In the genomic region with DNA sequence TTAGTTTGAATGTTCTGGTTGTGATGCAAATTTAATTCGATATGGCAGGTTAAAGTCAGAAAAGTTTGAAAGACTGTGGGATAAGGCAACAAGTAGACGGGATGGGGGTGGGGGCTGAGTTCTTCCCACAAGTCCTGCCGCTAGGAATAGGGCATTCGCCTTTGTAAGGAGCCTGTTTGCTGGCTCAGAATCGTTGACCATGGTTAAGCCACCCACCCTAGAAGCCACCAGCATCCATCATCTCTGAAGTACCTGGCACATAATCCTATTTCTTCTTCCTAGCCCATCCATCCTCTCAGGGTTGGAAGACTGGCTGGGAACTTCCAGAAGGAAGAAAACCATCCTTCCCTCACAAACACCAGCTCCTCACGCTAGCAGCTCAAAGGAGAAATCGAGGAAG, we compare ENCODE assay signal across 9 mouse cellular contexts. TPM values are rescaled to one million over a fixed set of nuclear protein-coding genes. Genes with fewer than 3 reads are reported as not detected.
DNase-seq lines count a peak whose midpoint lies in the region; ATAC-seq lines count a peak whose summit lies in the region.
"Had no signal": no experiment of that assay in that cellular context is flagged by ENCODE, and none has a peak within 500 bp of the region (broad histone marks: within the 10 kb centered on the region; RNA-seq: fewer than 3 reads in every experiment).

No protein-coding gene starts in this region.

- peaks cover 22% of the 10 kb centered on the region for H3K4me1 ChIP-seq in kidney, embryonic 15.5 days
- H3K4me1 ChIP-seq in embryonic facial prominence, embryonic 10.5 days, result peaks cover 18% of the 10 kb centered on the region
- H3K4me1 ChIP-seq in hindbrain, embryonic 14.5 days (replicated peaks; ENCODE audit: control insufficient read depth, insufficient read depth, low read length), result peaks cover 21% of the 10 kb centered on the region
- peaks cover 28% of the 10 kb centered on the region for H3K4me1 ChIP-seq in midbrain, embryonic 15.5 days

- no peak for DNase-seq in kidney, postnatal 14 days
- no peak for DNase-seq in embryonic facial prominence, embryonic 10.5 days (ENCODE audit: low spot score)
- DNase-seq in hindbrain, embryonic 14.5 days (ENCODE audit: low spot score), result no peak
- no peak for DNase-seq in adrenal gland, postnatal 4 days (ENCODE audit: low spot score in 2 of 2)
- no peak for DNase-seq in left cerebral cortex, postnatal 36 days (ENCODE audit: low spot score in 2 of 2)

- intact Hi-C loops in left cerebral cortex, postnatal 36 days (cut with DNase I), result no loop called here

- H3K36me3 ChIP-seq in kidney, embryonic 15.5 days, result no peaks in the 10 kb centered on the region
- no peaks in the 10 kb centered on the region for H3K36me3 ChIP-seq in embryonic facial prominence, embryonic 10.5 days (replicated peaks)
- no peaks in the 10 kb centered on the region for H3K36me3 ChIP-seq in hindbrain, embryonic 14.5 days (replicated peaks; ENCODE audit: control insufficient read depth, insufficient read depth)
- no peaks in the 10 kb centered on the region for H3K36me3 ChIP-seq in midbrain, embryonic 15.5 days (replicated peaks)

- no peak overlapping the region; the same call in 1 of the 2 replicates for H3K27ac ChIP-seq in kidney, embryonic 15.5 days
- H3K27ac ChIP-seq in embryonic facial prominence, embryonic 10.5 days (replicated peaks), result peak overlapping the region; percentile 94
- peak overlapping the region; percentile 82 for H3K27ac ChIP-seq in hindbrain, embryonic 14.5 days
- peak overlapping the region; percentile 89 for H3K27ac ChIP-seq in midbrain, embryonic 15.5 days

- ATAC-seq in kidney, embryonic 15.5 days (replicated peaks; ENCODE audit: low FRiP score), result no peak
- ATAC-seq in hindbrain, embryonic 14.5 days (ENCODE audit: low FRiP score), result no peak
- 0 out of 2 replicates have a peak, but pooled peaks have one; percentile 2 for ATAC-seq in midbrain, embryonic 15.5 days (replicated peaks)
- ATAC-seq in activated CD4-positive, CD25-positive, alpha-beta regulatory T cell, adult 4 months, result no peak

- H3K9ac ChIP-seq in kidney, embryonic 15.5 days, result peak overlapping the region; percentile 74
- peak overlapping the region; percentile 87 for H3K9ac ChIP-seq in hindbrain, embryonic 14.5 days
- H3K9ac ChIP-seq in midbrain, embryonic 15.5 days, result peak overlapping the region; percentile 82

- H3K27me3 ChIP-seq in kidney, embryonic 15.5 days, result peaks cover 14% of the 10 kb centered on the region; the same call in 1 of the 2 replicates
- H3K27me3 ChIP-seq in embryonic facial prominence, embryonic 10.5 days (replicated peaks; ENCODE audit: low read depth, poor library complexity, severe bottlenecking), result peaks cover 26% of the 10 kb centered on the region
- no peaks in the 10 kb centered on the region for H3K27me3 ChIP-seq in hindbrain, embryonic 14.5 days (ENCODE audit: control insufficient read depth, insufficient read depth, low read length)
- no peaks in the 10 kb centered on the region for H3K27me3 ChIP-seq in midbrain, embryonic 15.5 days (replicated peaks)

- 9% methylated on average over 7 of the region's 7 CpGs for WGBS in kidney, embryonic 15.5 days
- WGBS in embryonic facial prominence, embryonic 10.5 days, result 13% methylated on average over 7 of the region's 7 CpGs
- 4% methylated on average over 7 of the region's 7 CpGs for WGBS in hindbrain, embryonic 14.5 days
- 3% methylated on average over 7 of the region's 7 CpGs for WGBS in midbrain, embryonic 15.5 days

- peak overlapping the region; percentile 90 for H3K4me2 ChIP-seq in kidney, embryonic 15.5 days
- peak overlapping the region; percentile 66 for H3K4me2 ChIP-seq in hindbrain, embryonic 14.5 days (replicated peaks)
- H3K4me2 ChIP-seq in midbrain, embryonic 15.5 days, result peak overlapping the region; percentile 75

- peak overlapping the region; percentile 88 for H3K4me3 ChIP-seq in kidney, embryonic 15.5 days (replicated peaks)
- H3K4me3 ChIP-seq in embryonic facial prominence, embryonic 10.5 days, result peak overlapping the region; percentile 83
- peak overlapping the region; percentile 81 for H3K4me3 ChIP-seq in hindbrain, embryonic 14.5 days (replicated peaks; ENCODE audit: low read length)
- H3K4me3 ChIP-seq in midbrain, embryonic 15.5 days, result peak overlapping the region; percentile 95

- no peaks in the 10 kb centered on the region for H3K9me3 ChIP-seq in kidney, embryonic 15.5 days (replicated peaks)
- H3K9me3 ChIP-seq in embryonic facial prominence, embryonic 10.5 days, result no peaks in the 10 kb centered on the region
- no peaks in the 10 kb centered on the region for H3K9me3 ChIP-seq in hindbrain, embryonic 14.5 days (ENCODE audit: control insufficient read depth, low read length)
- no peaks in the 10 kb centered on the region for H3K9me3 ChIP-seq in midbrain, embryonic 15.5 days

RNA-seq across cellular contexts. Expression of gene E330009J07Rik, which starts 1.2 kb away (rescaled TPM):
- 10.7 and 14.8 TPM in 2 replicates for polyA plus RNA-seq in kidney, embryonic 15.5 days (2015; fragmentation: Nextera tagmentation; extraction: Ambion mirVana)
- 11.2 and 15.1 TPM in 2 replicates for polyA plus RNA-seq in embryonic facial prominence, embryonic 10.5 days (2016; fragmentation: Nextera tagmentation; extraction: Ambion mirVana)
- polyA plus RNA-seq in hindbrain, embryonic 14.5 days (2014; fragmentation: Nextera tagmentation; extraction: Ambion mirVana), result 19.9 and 23.2 TPM in 2 replicates
- 12.5 and 13.4 TPM in 2 replicates for polyA plus RNA-seq in midbrain, embryonic 15.5 days (2015; fragmentation: Nextera tagmentation; extraction: Ambion mirVana)
- 10 to 100 TPM; 18.2 to 20.2 TPM for total RNA-seq in adrenal gland, postnatal 4 days (2021)
- total RNA-seq in left cerebral cortex, postnatal 36 days (2021), result 10 to 100 TPM; 53.2 to 58.2 TPM
- polyA plus RNA-seq in activated CD4-positive, CD25-positive, alpha-beta regulatory T cell, adult 4 months (2017; shearing (Covaris generic)), result 1 to 10 TPM; 4.9 to 6.1 TPM

RNA-seq across cellular contexts. Expression of gene Wee2, which starts 4.2 kb away (rescaled TPM):
- 0.06 TPM in 1 of 2 replicates, not detected in the other for polyA plus RNA-seq in kidney, embryonic 15.5 days (2015; fragmentation: Nextera tagmentation; extraction: Ambion mirVana)
- polyA plus RNA-seq in embryonic facial prominence, embryonic 10.5 days (2016; fragmentation: Nextera tagmentation; extraction: Ambion mirVana), result not detected in 2 replicates
- polyA plus RNA-seq in hindbrain, embryonic 14.5 days (2014; fragmentation: Nextera tagmentation; extraction: Ambion mirVana), result 0.13 and 0.17 TPM in 2 replicates
- 0.20 and 0.21 TPM in 2 replicates for polyA plus RNA-seq in midbrain, embryonic 15.5 days (2015; fragmentation: Nextera tagmentation; extraction: Ambion mirVana)
- total RNA-seq in adrenal gland, postnatal 4 days (2021), result not detected
- under 1 TPM in 1 of 2 experiments, not detected in 1; 0.18 TPM for total RNA-seq in left cerebral cortex, postnatal 36 days (2021)
- under 1 TPM; 0.15 TPM for polyA plus RNA-seq in activated CD4-positive, CD25-positive, alpha-beta regulatory T cell, adult 4 months (2017; shearing (Covaris generic))

RNA-seq across cellular contexts. Expression of gene Ssbp1, which starts 36.5 kb away (rescaled TPM):
- 171 and 178 TPM in 2 replicates for polyA plus RNA-seq in kidney, embryonic 15.5 days (2015; fragmentation: Nextera tagmentation; extraction: Ambion mirVana)
- polyA plus RNA-seq in embryonic facial prominence, embryonic 10.5 days (2016; fragmentation: Nextera tagmentation; extraction: Ambion mirVana), result 221 and 226 TPM in 2 replicates
- 78.7 and 85.7 TPM in 2 replicates for polyA plus RNA-seq in hindbrain, embryonic 14.5 days (2014; fragmentation: Nextera tagmentation; extraction: Ambion mirVana)
- 103 and 104 TPM in 2 replicates for polyA plus RNA-seq in midbrain, embryonic 15.5 days (2015; fragmentation: Nextera tagmentation; extraction: Ambion mirVana)
- 10 to 100 TPM; 72.0 to 75.3 TPM for total RNA-seq in adrenal gland, postnatal 4 days (2021)
- 10 to 100 TPM; 25.9 to 36.0 TPM for total RNA-seq in left cerebral cortex, postnatal 36 days (2021)
- polyA plus RNA-seq in activated CD4-positive, CD25-positive, alpha-beta regulatory T cell, adult 4 months (2017; shearing (Covaris generic)), result 100 to 1,000 TPM; 109 to 114 TPM

RNA-seq across cellular contexts. Expression of gene Tas2r137, which starts 56.3 kb away (rescaled TPM):
- not detected in 2 replicates for polyA plus RNA-seq in kidney, embryonic 15.5 days (2015; fragmentation: Nextera tagmentation; extraction: Ambion mirVana)
- 0.27 TPM in 1 of 2 replicates, not detected in the other for polyA plus RNA-seq in embryonic facial prominence, embryonic 10.5 days (2016; fragmentation: Nextera tagmentation; extraction: Ambion mirVana)
- 0.24 and 0.33 TPM in 2 replicates for polyA plus RNA-seq in hindbrain, embryonic 14.5 days (2014; fragmentation: Nextera tagmentation; extraction: Ambion mirVana)
- polyA plus RNA-seq in midbrain, embryonic 15.5 days (2015; fragmentation: Nextera tagmentation; extraction: Ambion mirVana), result not detected in 2 replicates
- total RNA-seq in adrenal gland, postnatal 4 days (2021), result not detected
- under 1 TPM; 0.39 TPM for total RNA-seq in left cerebral cortex, postnatal 36 days (2021)
- not detected for polyA plus RNA-seq in activated CD4-positive, CD25-positive, alpha-beta regulatory T cell, adult 4 months (2017; shearing (Covaris generic))
- polyA plus RNA-seq: gonadal fat pad, adult 2 months had no signal

RNA-seq across cellular contexts. Expression of gene Tas2r108, which starts 58.6 kb away (rescaled TPM):
- polyA plus RNA-seq in kidney, embryonic 15.5 days (2015; fragmentation: Nextera tagmentation; extraction: Ambion mirVana), result not detected in 2 replicates
- polyA plus RNA-seq in embryonic facial prominence, embryonic 10.5 days (2016; fragmentation: Nextera tagmentation; extraction: Ambion mirVana), result 0.15 TPM in 1 of 2 replicates, not detected in the other
- not detected in 2 replicates for polyA plus RNA-seq in hindbrain, embryonic 14.5 days (2014; fragmentation: Nextera tagmentation; extraction: Ambion mirVana)
- not detected in 2 replicates for polyA plus RNA-seq in midbrain, embryonic 15.5 days (2015; fragmentation: Nextera tagmentation; extraction: Ambion mirVana)
- total RNA-seq in adrenal gland, postnatal 4 days (2021), result not detected
- not detected for total RNA-seq in left cerebral cortex, postnatal 36 days (2021)
- not detected for polyA plus RNA-seq in activated CD4-positive, CD25-positive, alpha-beta regulatory T cell, adult 4 months (2017; shearing (Covaris generic))
